Mouse (Mus musculus): ENCODE data around the gene Cdh13.
"Not testable (repeated sequence)": the region's sequence is repeated elsewhere in the genome, so short reads cannot be mapped to it uniquely, and the experiment has no call there.

The Cdh13 gene

GRCm38 (mm10) chr8:118676233-118676632, 392.7 kb downstream of the Cdh13 start:
- DNase-seq (ENCODE audit: low spot score in 2 of 2), result no peak

DNA sequence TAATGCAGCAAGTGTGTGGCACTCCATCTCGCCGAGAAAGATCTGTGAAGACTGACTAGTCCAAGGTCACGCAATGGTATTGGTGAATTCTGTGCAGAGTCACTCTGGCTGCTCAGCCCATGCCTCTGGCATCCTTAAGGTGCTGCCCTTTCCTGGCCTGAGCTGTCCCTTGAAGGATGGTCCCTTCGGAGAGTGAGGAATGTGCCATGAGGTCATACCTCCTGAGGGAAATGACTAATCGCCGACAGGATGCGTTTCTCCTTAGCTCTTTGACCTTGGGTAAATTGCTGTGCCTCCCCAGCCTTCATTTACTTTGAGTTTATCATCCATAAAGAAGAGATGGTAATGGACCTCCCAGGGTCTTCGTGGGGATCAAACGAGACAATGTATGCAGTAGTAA, 395.8 kb downstream of the Cdh13 start:
- no peak for DNase-seq (ENCODE audit: low spot score in 2 of 2)

DNA sequence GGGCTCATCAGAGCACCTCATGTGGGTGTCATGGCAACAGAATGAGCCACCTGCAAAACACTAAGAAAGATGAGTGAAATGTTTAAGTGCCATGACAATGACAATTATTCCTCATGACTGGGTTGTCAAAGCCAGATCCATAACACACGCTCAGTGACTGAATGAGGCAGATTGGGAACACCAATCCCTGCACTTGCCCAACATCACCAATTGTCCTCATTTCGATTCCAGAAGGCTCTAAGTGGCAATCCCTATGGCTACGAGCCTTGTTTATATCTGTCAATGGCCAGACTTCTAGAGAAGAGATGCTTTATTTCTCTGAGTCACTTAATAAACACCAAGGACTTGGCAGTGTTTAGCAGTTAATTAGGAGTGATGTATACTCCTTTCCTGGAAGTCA, 399.9 kb downstream of the Cdh13 start:
- DNase-seq (ENCODE audit: low spot score in 2 of 2), result no peak

- no peak for DNase-seq (ENCODE audit: low spot score in 2 of 2)
Observed at GRCm38 (mm10) chr8:118685863-118686262, 402.3 kb downstream of the Cdh13 start.

DNA sequence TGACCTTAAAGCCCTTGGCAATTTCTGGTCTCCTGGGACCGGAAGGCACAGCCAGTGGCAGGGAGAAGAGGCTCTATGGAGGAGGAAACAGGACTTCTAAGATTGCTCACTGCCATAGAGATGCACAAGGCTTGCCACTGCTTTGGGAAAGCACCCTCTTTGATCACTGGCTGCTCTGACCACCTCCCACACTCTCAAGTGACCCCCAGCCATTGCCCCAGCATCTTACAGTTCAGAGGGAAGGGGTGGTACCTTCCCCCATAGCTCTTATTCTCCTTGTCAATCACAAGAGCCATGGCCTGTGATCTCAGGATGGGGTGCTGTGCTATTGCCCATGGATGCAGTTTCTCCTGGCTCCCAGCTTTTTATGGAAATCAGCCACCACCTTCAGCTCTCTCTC, 406.3 kb downstream of the Cdh13 start:
- DNase-seq (ENCODE audit: low spot score in 2 of 2), result no peak

DNA sequence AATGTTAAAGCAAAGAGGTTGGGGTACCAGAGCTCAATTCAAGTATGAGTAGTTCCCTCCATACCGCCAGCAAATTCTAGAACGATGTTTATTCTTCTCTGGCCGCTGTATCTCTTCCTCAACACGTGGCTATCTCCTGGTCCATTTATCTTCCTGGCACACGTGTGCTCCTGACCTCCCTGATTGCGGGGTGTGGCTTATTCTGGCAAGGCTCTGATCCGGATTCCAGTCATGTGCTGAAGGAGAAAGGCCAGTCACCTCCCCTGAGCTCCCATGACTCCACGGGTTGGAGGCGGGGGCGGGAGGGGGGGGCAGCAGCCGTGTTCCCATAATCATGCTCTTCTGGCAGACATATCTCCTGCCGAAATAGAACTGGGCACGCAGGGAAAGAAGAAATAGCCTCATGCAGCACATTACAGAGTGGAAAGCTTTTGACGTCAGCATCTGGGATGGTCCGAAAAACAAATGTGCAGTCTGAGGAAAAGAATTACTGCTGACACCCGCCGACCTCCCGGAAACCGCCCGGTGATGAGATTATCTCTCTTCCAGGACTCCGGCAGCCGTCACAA, 417.9 kb downstream of the Cdh13 start:
- no peak for DNase-seq (ENCODE audit: low spot score in 2 of 2)

GRCm38 (mm10) chr8:118709366-118709765, 425.8 kb downstream of the Cdh13 start:
- no peak for DNase-seq (ENCODE audit: low spot score in 2 of 2)

GRCm38 (mm10) chr8:118711631-118712030, 428.1 kb downstream of the Cdh13 start:
- no peak for DNase-seq (ENCODE audit: low spot score in 2 of 2)

- no peak for DNase-seq (ENCODE audit: low spot score in 2 of 2)
Observed at GRCm38 (mm10) chr8:118713111-118713510, 429.6 kb downstream of the Cdh13 start.

DNA sequence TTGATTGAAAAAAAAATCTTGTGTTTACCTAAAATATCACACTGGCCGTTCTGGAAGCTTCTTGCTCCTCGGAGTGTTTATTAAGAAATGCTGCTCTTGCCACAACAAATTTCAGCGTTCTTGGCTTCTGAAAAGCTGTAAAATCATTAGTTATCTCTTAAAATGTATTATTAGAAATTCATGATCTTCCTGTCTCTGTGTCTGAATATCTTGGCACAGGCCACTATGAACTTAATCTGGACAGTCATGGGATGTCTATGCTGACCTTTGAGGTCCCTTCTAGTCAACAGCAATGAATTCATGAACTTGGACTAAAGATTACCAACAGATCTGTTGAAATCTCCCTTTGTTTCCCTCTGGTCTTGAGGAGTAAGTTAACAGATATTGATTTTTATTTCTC, 430.1 kb downstream of the Cdh13 start:
- no peak for DNase-seq (ENCODE audit: low spot score in 2 of 2)

GRCm38 (mm10) chr8:118722896-118723295, 439.4 kb downstream of the Cdh13 start:
- no peak for DNase-seq (ENCODE audit: low spot score in 2 of 2)

DNA sequence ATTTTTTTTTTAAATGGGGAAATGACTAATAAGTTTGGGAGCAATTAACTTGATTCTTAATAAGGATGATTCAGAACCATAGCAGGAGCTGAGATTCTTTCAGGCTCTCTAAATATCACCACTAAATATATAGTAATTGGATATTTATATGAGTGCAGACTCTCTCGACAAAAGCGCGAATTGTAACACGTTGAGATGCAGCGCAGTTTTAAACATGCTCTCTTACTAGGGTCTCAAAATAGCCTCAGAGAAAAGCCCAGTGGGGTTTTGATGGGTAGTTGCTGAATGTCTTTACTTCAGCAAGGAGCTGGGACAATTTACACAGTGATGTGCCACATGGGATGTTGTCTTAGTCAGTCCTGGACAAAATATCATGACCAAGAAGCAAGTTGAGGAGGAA, 442.1 kb downstream of the Cdh13 start:
- DNase-seq (ENCODE audit: low spot score in 2 of 2), result no peak

DNA sequence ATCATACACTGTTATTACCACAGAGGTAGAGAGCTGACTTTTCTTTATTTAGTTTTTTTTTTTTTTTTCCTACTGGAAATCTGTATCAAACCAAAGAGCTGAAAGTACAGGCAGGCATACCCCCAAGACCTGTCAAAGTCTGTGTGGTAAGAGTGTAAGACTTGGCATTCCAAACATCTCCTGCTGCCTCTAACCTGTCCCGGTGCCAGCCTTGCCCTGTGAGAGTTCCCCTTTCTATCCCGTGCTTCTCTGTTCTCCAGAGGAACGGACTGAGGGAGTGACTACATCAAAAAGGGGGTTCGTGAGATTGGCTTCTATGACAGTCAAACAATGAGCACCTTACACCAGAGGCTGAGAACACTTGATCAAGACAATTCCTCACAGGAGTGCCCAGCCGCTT, 458.2 kb downstream of the Cdh13 start:
- no peak for DNase-seq (ENCODE audit: low spot score in 2 of 2)

- DNase-seq (ENCODE audit: low spot score in 2 of 2), result no peak
Observed at GRCm38 (mm10) chr8:118744991-118745390, 461.5 kb downstream of the Cdh13 start.

DNA sequence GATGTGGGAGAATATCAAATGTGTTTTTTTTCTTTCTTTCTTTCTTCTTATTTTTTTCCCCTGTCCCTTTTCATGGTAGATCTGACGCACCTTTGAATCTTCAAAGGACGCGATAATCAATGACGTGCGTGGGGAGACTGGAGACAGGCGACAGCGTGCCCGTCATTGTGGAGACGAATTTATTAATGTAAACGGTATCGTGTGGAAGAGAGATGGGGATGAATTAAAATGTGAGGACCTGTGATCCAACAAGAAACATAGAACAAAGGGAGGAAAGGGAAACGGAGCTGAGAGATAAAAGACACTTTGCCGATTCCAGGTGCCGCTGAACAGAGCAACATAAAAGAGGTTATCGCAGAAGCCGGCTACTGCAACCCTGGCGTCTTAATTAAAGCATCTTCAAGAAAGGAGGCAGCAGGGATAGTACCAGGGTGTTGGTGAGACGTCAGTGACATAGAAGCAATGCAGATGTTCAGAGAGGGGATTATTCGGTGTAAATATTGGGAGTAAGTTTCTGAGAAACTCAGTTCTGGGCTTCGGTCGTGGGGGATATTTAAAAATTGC, 464.6 kb downstream of the Cdh13 start:
- no peak for DNase-seq (ENCODE audit: low spot score in 2 of 2)

- no peak for DNase-seq (ENCODE audit: low spot score in 2 of 2)
Observed at GRCm38 (mm10) chr8:118749191-118749590, 465.7 kb downstream of the Cdh13 start.

GRCm38 (mm10) chr8:118749786-118750185, 466.3 kb downstream of the Cdh13 start:
- no peak for DNase-seq (ENCODE audit: low spot score in 2 of 2)

DNA sequence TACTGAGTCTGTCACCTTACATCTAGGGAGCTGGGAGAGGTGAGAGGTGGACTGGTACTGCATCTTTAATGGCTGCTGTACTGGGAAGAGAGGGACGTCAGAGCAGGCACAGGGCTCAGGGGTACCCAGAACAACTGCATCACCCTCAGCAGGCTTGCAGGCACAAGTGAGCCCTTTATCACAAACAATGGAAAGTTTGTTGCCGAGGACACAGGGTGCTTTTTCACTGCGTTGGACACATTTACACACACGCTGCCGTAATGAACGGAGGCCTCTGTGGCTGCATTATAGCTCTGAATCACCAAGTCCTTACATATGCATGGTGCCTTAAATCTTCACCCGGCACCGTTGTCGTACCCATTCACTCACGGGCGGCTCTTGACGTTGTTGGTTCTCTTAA, 470.2 kb downstream of the Cdh13 start:
- DNase-seq (ENCODE audit: low spot score in 2 of 2), result no peak

DNA sequence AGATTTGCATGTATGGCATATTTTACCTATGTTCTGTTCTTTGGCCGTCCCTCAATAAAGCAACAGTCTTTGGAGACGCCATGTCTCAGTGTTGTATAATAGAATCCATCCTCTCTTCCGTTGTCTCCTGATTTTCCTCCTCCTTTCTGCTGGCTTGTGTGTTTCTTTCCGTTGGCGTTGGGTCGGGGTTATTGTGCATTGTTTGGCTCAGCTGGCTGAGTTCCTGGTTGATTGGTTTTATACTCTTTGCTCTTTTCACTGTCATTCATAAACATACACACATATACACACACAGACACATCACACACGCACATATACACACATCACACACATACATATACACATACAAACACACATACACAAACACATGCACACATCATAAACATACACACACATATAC, 470.6 kb downstream of the Cdh13 start:
- DNase-seq (ENCODE audit: low spot score in 2 of 2), result no peak

- DNase-seq (ENCODE audit: low spot score in 2 of 2), result not testable (repeated sequence)
Observed at GRCm38 (mm10) chr8:118777507-118777906, 494.0 kb downstream of the Cdh13 start.

DNA sequence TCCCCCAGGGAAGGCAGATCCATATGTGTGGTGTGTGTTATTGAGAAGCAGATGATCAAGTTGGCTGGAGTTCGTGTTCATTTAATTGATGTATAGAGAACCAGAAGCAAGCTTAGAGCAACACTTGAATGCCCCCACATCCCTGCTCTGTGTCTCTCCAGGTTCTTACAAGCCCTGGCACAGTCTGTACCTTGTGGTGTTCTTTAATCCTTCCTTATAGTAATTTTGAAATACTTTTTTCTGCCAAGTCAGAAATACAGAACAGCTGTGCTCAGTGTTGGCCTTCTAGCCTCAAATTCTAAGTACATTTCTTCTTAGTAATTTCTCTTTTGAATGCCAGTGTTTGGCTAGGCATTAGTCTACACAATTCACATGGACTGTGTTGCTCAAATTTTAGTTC, 494.8 kb downstream of the Cdh13 start:
- DNase-seq (ENCODE audit: low spot score in 2 of 2), result no peak

GRCm38 (mm10) chr8:118785646-118786045, 502.1 kb downstream of the Cdh13 start:
- no peak for DNase-seq (ENCODE audit: low spot score in 2 of 2)

- no peak for DNase-seq (ENCODE audit: low spot score in 2 of 2)
Observed at GRCm38 (mm10) chr8:118789649-118790048, 506.1 kb downstream of the Cdh13 start.

- DNase-seq (ENCODE audit: low spot score in 2 of 2), result no peak
Observed at GRCm38 (mm10) chr8:118794886-118795285, 511.4 kb downstream of the Cdh13 start.
